Mouse (Mus musculus): Measurements from ENCODE around the gene Slc2a8. TPM values are rescaled to one million over a fixed set of nuclear protein-coding genes. Genes with fewer than 3 reads are reported as not detected.

Gene Slc2a8
- total and polyA plus RNA-seq, 3 experiments: 7.4 to 16.0 TPM; not detected in 1

GRCm38 (mm10) chr2:32989376-32989775 lies 7.5 kb upstream of the Slc2a8 start:
- H3K9me3 ChIP-seq (replicated peaks; ENCODE audit: insufficient read depth, low read length): no peaks in the 10 kb centered on the region
- no peak for DNase-seq (ENCODE audit: low read depth, low spot score)
- no peaks in the 10 kb centered on the region for H3K79me2 ChIP-seq (ENCODE audit: control insufficient read depth, insufficient read depth, low read length, poor library complexity)
- H3K4me1 ChIP-seq (ENCODE audit: control insufficient read depth in 1 of 2, insufficient read depth in 2 of 2, low read length in 2 of 2): no peaks in the 10 kb centered on the region
- no peak overlapping the region for H3K9ac ChIP-seq (ENCODE audit: control insufficient read depth, low read depth, low read length, poor library complexity, severe bottlenecking)
- no peak overlapping the region for H3K27ac ChIP-seq (ENCODE audit: control insufficient read depth, low read depth, low read length)
- no peak overlapping the region for H3K4me3 ChIP-seq (ENCODE audit: control insufficient read depth in 1 of 2, insufficient read depth in 1 of 2, low read depth in 2 of 2, low read length in 2 of 2)
- no peaks in the 10 kb centered on the region for H3K36me3 ChIP-seq (ENCODE audit: control insufficient read depth in 1 of 2, insufficient read depth in 2 of 2, low read length in 2 of 2)
- H3K27me3 ChIP-seq (ENCODE audit: control insufficient read depth in 1 of 2, insufficient read depth in 2 of 2, low read length in 2 of 2): no peaks in the 10 kb centered on the region; a peak in 1 of 4 replicates
- no peak for TF ChIP-seq MAZ (IDR thresholded peaks at IDR 0.05; ENCODE audit: low read depth, low read length)
- TF ChIP-seq MYB (IDR thresholded peaks at IDR 0.05; ENCODE audit: low read depth, low read length): no peak
- no peak for TF ChIP-seq POLR2AphosphoS2 (IDR thresholded peaks at IDR 0.05; ENCODE audit: low read length)
- no peak for TF ChIP-seq USF2 (IDR thresholded peaks at IDR 0.05; ENCODE audit: borderline replicate concordance in 1 of 2, insufficient read depth in 1 of 2, low read depth in 1 of 2, low read length in 2 of 2)
- no peak for TF ChIP-seq RAD21 (IDR thresholded peaks at IDR 0.05; ENCODE audit: low read depth, low read length)
- TF ChIP-seq TBP (IDR thresholded peaks at IDR 0.05; ENCODE audit: low read depth, low read length): no peak
- no peak for TF ChIP-seq TCF12 (IDR thresholded peaks at IDR 0.05; ENCODE audit: low read depth, low read length)
- TF ChIP-seq CTCF (IDR thresholded peaks at IDR 0.05 in 2 of 3, conservative IDR thresholded peaks at IDR 0.05 in 1 of 3; ENCODE audit: control insufficient read depth in 1 of 3, insufficient read depth in 1 of 3, low read depth in 2 of 3, low read length in 3 of 3, poor library complexity in 1 of 3, severe bottlenecking in 1 of 3): no peak
- TF ChIP-seq NELFE (IDR thresholded peaks at IDR 0.05; ENCODE audit: low read depth, low read length): no peak
- TF ChIP-seq HCFC1 (IDR thresholded peaks at IDR 0.05; ENCODE audit: low read depth, low read length): no peak
- TF ChIP-seq ZKSCAN1 (IDR thresholded peaks at IDR 0.05; ENCODE audit: low read depth, low read length): no peak
- no peak for TF ChIP-seq MAFK (IDR thresholded peaks at IDR 0.05; ENCODE audit: borderline replicate concordance, low read depth, low read length)
- no peak for TF ChIP-seq POLR2A (IDR thresholded peaks at IDR 0.05; ENCODE audit: control insufficient read depth in 1 of 2, insufficient read depth in 1 of 2, low read depth in 1 of 2, low read length in 2 of 2, poor library complexity in 1 of 2)
- no peak for TF ChIP-seq ELF1 (IDR thresholded peaks at IDR 0.05; ENCODE audit: low read depth, low read length)
- no peak for TF ChIP-seq ZNF384 (IDR thresholded peaks at IDR 0.05; ENCODE audit: low read depth, low read length)
- TF ChIP-seq ZC3H11A (IDR thresholded peaks at IDR 0.05; ENCODE audit: low read depth, low read length): no peak
- TF ChIP-seq MAX (IDR thresholded peaks at IDR 0.05; ENCODE audit: low read length): no peak
- TF ChIP-seq ZMIZ1 (IDR thresholded peaks at IDR 0.05; ENCODE audit: low read depth, low read length): no peak
- TF ChIP-seq MYC (IDR thresholded peaks at IDR 0.05; ENCODE audit: low read depth, low read length): no peak
- TF ChIP-seq USF1 (IDR thresholded peaks at IDR 0.05; ENCODE audit: low read depth, low read length): no peak

- Histone ChIP-seq H3K79me2 (ENCODE audit: control insufficient read depth, insufficient read depth, low read length, poor library complexity) (peaks cover 6% of the 10 kb centered on the region), H3K9me3 (replicated peaks; ENCODE audit: insufficient read depth, low read length) (no peaks in the 10 kb centered on the region), H3K27me3 (ENCODE audit: control insufficient read depth in 1 of 2, insufficient read depth in 2 of 2, low read length in 2 of 2) (no peaks in the 10 kb centered on the region; a peak in 1 of 4 replicates), H3K27ac (ENCODE audit: control insufficient read depth, low read depth, low read length) (no peak overlapping the region), H3K4me3 (ENCODE audit: control insufficient read depth in 1 of 2, insufficient read depth in 1 of 2, low read depth in 2 of 2, low read length in 2 of 2) (no peak overlapping the region), H3K36me3 (ENCODE audit: control insufficient read depth in 1 of 2, insufficient read depth in 2 of 2, low read length in 2 of 2) (peaks cover 0 to 2% of the 10 kb centered on the region in 2 experiments; a peak in 1 of 4 replicates), H3K9ac (ENCODE audit: control insufficient read depth, low read depth, low read length, poor library complexity, severe bottlenecking) (no peak overlapping the region), H3K4me1 (ENCODE audit: control insufficient read depth in 1 of 2, insufficient read depth in 2 of 2, low read length in 2 of 2) (peaks cover 4 to 6% of the 10 kb centered on the region in 2 experiments; a peak in 3 of 4 replicates)
- no peak for TF ChIP-seq POLR2AphosphoS2 (IDR thresholded peaks at IDR 0.05; ENCODE audit: low read length)
- no peak for TF ChIP-seq MXI1 (IDR thresholded peaks at IDR 0.05; ENCODE audit: low read depth, low read length)
- no peak for TF ChIP-seq ELF1 (IDR thresholded peaks at IDR 0.05; ENCODE audit: low read depth, low read length)
- no peak for TF ChIP-seq RAD21 (IDR thresholded peaks at IDR 0.05; ENCODE audit: low read depth, low read length)
- no peak for TF ChIP-seq GABPA (IDR thresholded peaks at IDR 0.05; ENCODE audit: low read depth, low read length)
- no peak for TF ChIP-seq USF2 (IDR thresholded peaks at IDR 0.05; ENCODE audit: borderline replicate concordance in 1 of 2, insufficient read depth in 1 of 2, low read depth in 1 of 2, low read length in 2 of 2)
- no peak for TF ChIP-seq NELFE (IDR thresholded peaks at IDR 0.05; ENCODE audit: low read depth, low read length)
- no peak for TF ChIP-seq NRF1 (IDR thresholded peaks at IDR 0.05; ENCODE audit: insufficient read depth, low read depth, low read length, poor library complexity, severe bottlenecking)
- TF ChIP-seq JUND (IDR thresholded peaks at IDR 0.05; ENCODE audit: low read depth, low read length): no peak
- TF ChIP-seq BHLHE40 (IDR thresholded peaks at IDR 0.05; ENCODE audit: borderline replicate concordance, low read depth, low read length): no peak
- no peak for TF ChIP-seq CTCF (IDR thresholded peaks at IDR 0.05 in 2 of 3, conservative IDR thresholded peaks at IDR 0.05 in 1 of 3; ENCODE audit: control insufficient read depth in 1 of 3, insufficient read depth in 1 of 3, low read depth in 2 of 3, low read length in 3 of 3, poor library complexity in 1 of 3, severe bottlenecking in 1 of 3)
- no peak for TF ChIP-seq SIN3A (IDR thresholded peaks at IDR 0.05; ENCODE audit: low read length)
- TF ChIP-seq MAX (IDR thresholded peaks at IDR 0.05; ENCODE audit: low read length): no peak
- no peak for TF ChIP-seq TCF12 (IDR thresholded peaks at IDR 0.05; ENCODE audit: low read depth, low read length)
- TF ChIP-seq HCFC1 (IDR thresholded peaks at IDR 0.05; ENCODE audit: low read depth, low read length): no peak
- TF ChIP-seq MYC (IDR thresholded peaks at IDR 0.05; ENCODE audit: low read depth, low read length): no peak
- DNase-seq (ENCODE audit: low read depth, low spot score): no peak
Observed at GRCm38 (mm10) chr2:32985844-32986243, 4.0 kb upstream of the Slc2a8 start.
